Mouse (Mus musculus) liver, embryonic 14.5 days (tissue): Measurements from ENCODE around the gene Kif21a.

Experiments used
- CTCF ChIP-seq: IDR thresholded peaks from 2 replicates; pipeline ENCODE4 v1.5.1; 2016; ENCODE audit warnings: antibody characterized with exemption, low read depth, control low read depth
- EP300 ChIP-seq: IDR thresholded peaks from 2 replicates; pipeline ENCODE4 v1.6.1; 2016; ENCODE audit warnings: antibody characterized with exemption, low read depth

DNA sequence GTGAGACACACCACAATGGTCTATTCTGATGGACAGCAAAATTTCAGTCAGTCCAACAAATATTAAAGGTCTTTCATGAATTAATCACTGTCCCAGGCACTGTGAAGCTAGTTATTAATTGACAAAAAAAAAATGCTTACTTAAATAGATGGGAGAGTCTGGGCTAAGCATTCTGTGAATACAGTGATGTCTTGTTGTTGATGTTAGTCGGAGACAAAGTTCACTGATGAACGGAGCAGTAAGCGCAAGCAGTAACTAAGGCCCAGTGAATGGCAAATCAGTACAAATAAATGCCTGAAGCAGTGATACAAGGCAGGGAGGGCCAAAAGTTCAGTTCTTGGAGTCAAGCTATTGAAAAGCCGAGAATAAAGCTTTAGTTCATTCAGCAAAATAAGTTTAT lies 15.7 kb downstream of the Kif21a start:
- TF ChIP-seq CTCF (no peak), EP300 (no peak)
